ENCODE assay signal across 8 mouse cellular contexts in the genomic region with DNA sequence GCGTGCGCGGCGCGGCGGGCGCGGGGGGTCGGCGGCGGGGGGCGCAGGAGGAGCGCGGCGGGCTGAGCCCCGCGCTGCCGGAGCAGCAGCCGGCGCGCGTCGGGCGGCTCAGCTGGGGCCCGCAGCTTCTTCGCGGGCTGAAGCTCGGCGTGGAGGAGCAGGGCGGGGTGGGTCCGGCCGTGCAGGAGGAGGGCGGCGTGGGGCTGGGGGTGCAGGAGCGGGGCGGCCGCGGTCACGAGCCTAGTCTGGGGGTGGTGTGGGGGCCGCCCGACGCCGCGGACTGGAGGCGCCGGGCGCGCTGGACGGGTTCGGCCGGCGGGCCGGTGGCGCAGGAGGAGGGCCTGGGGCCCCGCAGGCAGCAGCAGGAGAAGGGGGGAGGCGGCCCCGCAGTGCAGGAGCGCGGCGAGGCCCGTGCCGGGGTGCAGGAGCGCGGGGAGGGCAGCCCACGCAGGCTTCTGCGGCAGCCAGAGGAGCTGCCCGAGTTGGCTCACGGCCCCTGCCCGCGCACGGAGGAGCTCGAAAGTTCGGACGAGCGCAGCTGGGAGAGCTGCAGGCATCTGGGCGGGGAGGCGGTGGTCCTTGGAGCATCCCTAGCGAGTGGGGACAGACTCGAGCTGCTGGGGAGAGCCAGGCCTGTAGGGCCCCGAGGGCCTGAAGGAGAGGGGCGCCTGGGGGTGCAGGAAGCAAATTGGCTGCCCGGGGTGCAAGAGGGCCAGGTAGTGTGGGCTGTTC. TPM values are rescaled to one million over a fixed set of nuclear protein-coding genes. Genes with fewer than 3 reads are reported as not detected.
A peak's percentile ranks its signal among the peaks of the same experiment; 100 is the strongest.
DNase-seq lines count a peak whose midpoint lies in the region; ATAC-seq and TF ChIP-seq lines count a peak whose summit lies in the region.

No protein-coding gene starts in this region.

- H3K27ac ChIP-seq in bone marrow macrophage, adult 2 months (ENCODE audit: insufficient read depth, low read depth, low read length) = no peak overlapping the region
- H3K27ac ChIP-seq in forebrain, embryonic 10.5 days = peak overlapping the region; percentile 95
- H3K27ac ChIP-seq in hindbrain, embryonic 16.5 days (ENCODE audit: low read depth, low read length) = peak overlapping the region; percentile 92
- H3K27ac ChIP-seq in neural tube, embryonic 12.5 days = peak overlapping the region; percentile 66

- H3K9ac ChIP-seq in hindbrain, embryonic 16.5 days (ENCODE audit: low read depth, low read length) = peak overlapping the region; percentile 93
- H3K9ac ChIP-seq in neural tube, embryonic 12.5 days = peak overlapping the region; percentile 93

- H3K4me3 ChIP-seq in megakaryocyte, embryonic 14.5 days (replicated peaks) = peak overlapping the region; percentile 95
- peak overlapping the region; percentile 70 for H3K4me3 ChIP-seq in bone marrow macrophage, adult 2 months (ENCODE audit: insufficient read depth, low read length)
- H3K4me3 ChIP-seq in forebrain, embryonic 10.5 days = peak overlapping the region; percentile 96
- H3K4me3 ChIP-seq in hindbrain, embryonic 16.5 days (ENCODE audit: low read length) = peak overlapping the region; percentile 96
- peak overlapping the region; percentile 92 for H3K4me3 ChIP-seq in neural tube, embryonic 12.5 days

- WGBS in forebrain, embryonic 10.5 days = under 1% methylated on average over 73 of the region's 82 CpGs
- 0% methylated on average over 64 of the region's 82 CpGs for WGBS in hindbrain, embryonic 16.5 days
- under 1% methylated on average over 65 of the region's 82 CpGs for WGBS in neural tube, embryonic 12.5 days

- peak; percentile 62 for DNase-seq in forebrain, embryonic 10.5 days (ENCODE audit: extremely low spot score, low spot score)
- DNase-seq in liver = peak; percentile 54
- DNase-seq in thymus, postnatal 4 days = peak; percentile 78

- peaks cover 63% of the 10 kb centered on the region for H3K4me1 ChIP-seq in megakaryocyte, embryonic 14.5 days
- H3K4me1 ChIP-seq in bone marrow macrophage, adult 2 months (ENCODE audit: control insufficient read depth, insufficient read depth, low read length) = peaks cover 5% of the 10 kb centered on the region; the same call in 1 of the 2 replicates
- peaks cover 41% of the 10 kb centered on the region for H3K4me1 ChIP-seq in forebrain, embryonic 10.5 days
- H3K4me1 ChIP-seq in hindbrain, embryonic 16.5 days (ENCODE audit: control insufficient read depth, insufficient read depth, low read depth, low read length) = peaks cover 20% of the 10 kb centered on the region
- H3K4me1 ChIP-seq in neural tube, embryonic 12.5 days = peaks cover 22% of the 10 kb centered on the region

- TF ChIP-seq POLR2A in bone marrow macrophage, adult 2 months (IDR thresholded peaks at IDR 0.05; ENCODE audit: borderline replicate concordance, low read depth, low read length) = no peak

- H3K9me3 ChIP-seq in megakaryocyte, embryonic 14.5 days = no peaks in the 10 kb centered on the region
- no peaks in the 10 kb centered on the region for H3K9me3 ChIP-seq in forebrain, embryonic 10.5 days
- no peaks in the 10 kb centered on the region for H3K9me3 ChIP-seq in hindbrain, embryonic 16.5 days (ENCODE audit: control insufficient read depth, low read length)
- no peaks in the 10 kb centered on the region for H3K9me3 ChIP-seq in neural tube, embryonic 12.5 days

- peaks cover 8% of the 10 kb centered on the region for H3K27me3 ChIP-seq in megakaryocyte, embryonic 14.5 days (replicated peaks)
- no peaks in the 10 kb centered on the region for H3K27me3 ChIP-seq in forebrain, embryonic 10.5 days (ENCODE audit: poor library complexity, severe bottlenecking)
- no peaks in the 10 kb centered on the region for H3K27me3 ChIP-seq in hindbrain, embryonic 16.5 days (replicated peaks; ENCODE audit: control insufficient read depth, insufficient read depth, low read length)
- H3K27me3 ChIP-seq in neural tube, embryonic 12.5 days (replicated peaks) = no peaks in the 10 kb centered on the region

- H3K4me2 ChIP-seq in hindbrain, embryonic 16.5 days (ENCODE audit: low read length) = peak overlapping the region; percentile 82
- H3K4me2 ChIP-seq in neural tube, embryonic 12.5 days (replicated peaks) = peak overlapping the region; percentile 92

- H3K36me3 ChIP-seq in megakaryocyte, embryonic 14.5 days (replicated peaks; ENCODE audit: low read length) = peaks cover 4% of the 10 kb centered on the region
- no peaks in the 10 kb centered on the region for H3K36me3 ChIP-seq in forebrain, embryonic 10.5 days (replicated peaks)
- H3K36me3 ChIP-seq in hindbrain, embryonic 16.5 days (ENCODE audit: control insufficient read depth, insufficient read depth, low read length) = no peaks in the 10 kb centered on the region
- no peaks in the 10 kb centered on the region for H3K36me3 ChIP-seq in neural tube, embryonic 12.5 days

- ATAC-seq in megakaryocyte, adult 5-6 weeks (ENCODE audit: poor library complexity, severe bottlenecking) = no peak
- peak; percentile 67 for ATAC-seq in hindbrain, embryonic 16.5 days
- peak; percentile 74 for ATAC-seq in neural tube, embryonic 12.5 days (ENCODE audit: low FRiP score, low read depth)

- no peak for TF ChIP-seq CTCF in bone marrow macrophage, adult 2 months (IDR thresholded peaks at IDR 0.05; ENCODE audit: low read depth, low read length)

RNA-seq across cellular contexts. Expression of gene Tnk2, which starts 0.6 kb away (rescaled TPM):
- 230 and 1,256 TPM in 2 replicates for polyA plus RNA-seq in megakaryocyte, embryonic 14.5 days (2012; ENCODE audit: insufficient read depth, low replicate concordance)
- 5.5 and 12.0 TPM in 2 replicates for total RNA-seq in megakaryocyte, adult 5-6 weeks (2015)
- total RNA-seq in megakaryocyte, adult 5-6 weeks (2017) = 6.4 and 8.6 TPM in 2 replicates
- polyA plus RNA-seq in bone marrow macrophage, adult 2 months (2012; ENCODE audit: insufficient read depth, insufficient read length, missing spikeins) = 3.5 and 6.8 TPM in 2 replicates
- polyA plus RNA-seq in forebrain, embryonic 10.5 days (2016; fragmentation: Nextera tagmentation; extraction: Ambion mirVana) = 10.1 and 11.0 TPM in 2 replicates
- polyA plus RNA-seq in hindbrain, embryonic 16.5 days (2015; fragmentation: Nextera tagmentation; extraction: Ambion mirVana) = 19.3 and 22.6 TPM in 2 replicates
- 12.5 and 12.9 TPM in 2 replicates for polyA plus RNA-seq in neural tube, embryonic 12.5 days (2016; fragmentation: Nextera tagmentation; extraction: Ambion mirVana)

RNA-seq across cellular contexts. Expression of gene Tfrc, which starts 35.5 kb away (rescaled TPM):
- 1.3 and 4.3 TPM in 2 replicates for polyA plus RNA-seq in megakaryocyte, embryonic 14.5 days (2012; ENCODE audit: insufficient read depth, low replicate concordance)
- total RNA-seq in megakaryocyte, adult 5-6 weeks (2015) = 29.5 and 41.5 TPM in 2 replicates
- total RNA-seq in megakaryocyte, adult 5-6 weeks (2017) = 29.6 and 44.3 TPM in 2 replicates
- polyA plus RNA-seq in bone marrow macrophage, adult 2 months (2012; ENCODE audit: insufficient read depth, insufficient read length, missing spikeins) = 45.0 and 47.0 TPM in 2 replicates
- 71.3 and 72.0 TPM in 2 replicates for polyA plus RNA-seq in forebrain, embryonic 10.5 days (2016; fragmentation: Nextera tagmentation; extraction: Ambion mirVana)
- polyA plus RNA-seq in hindbrain, embryonic 16.5 days (2015; fragmentation: Nextera tagmentation; extraction: Ambion mirVana) = 26.3 and 36.5 TPM in 2 replicates
- 48.6 and 48.8 TPM in 2 replicates for polyA plus RNA-seq in neural tube, embryonic 12.5 days (2016; fragmentation: Nextera tagmentation; extraction: Ambion mirVana)
